Mouse (Mus musculus) liver, postnatal 0 days (tissue): ENCODE measurements at regions not wholly inside any gene's neighbourhood (a gene's known extent, or its start where the extent isn't known, plus 50 kb on each side); places are given as distances from the start of the nearest gene placed in this dataset.

Source experiments
- ATAC-seq: fragments of 200-750 bp; cut with Nextera tagmentation; 2 replicates; pipeline ENCODE4 v1.8.0; 2017; ENCODE audit warnings: mild to moderate bottlenecking, moderate library complexity
- DNase-seq: peaks from one replicate; pipeline ENCODE4 v3.0.0-alpha.2; 2016
- H3K27ac ChIP-seq: fragments of 300-500 bp; sonication (generic); 2 replicates; pipeline ENCODE4 v1.5.1; 2014; ENCODE audit warnings: antibody characterized with exemption, moderate library complexity, mild to moderate bottlenecking, low read depth
- H3K27me3 ChIP-seq: fragments of 300-500 bp; sonication (generic); 2 replicates; pipeline ENCODE4 v1.6.1; 2014; ENCODE audit warnings: low read length, control low read depth, mixed read lengths; ENCODE audit not compliant: insufficient read depth
- H3K36me3 ChIP-seq: fragments of 300-500 bp; sonication (generic); replicated peaks from 2 replicates; pipeline ENCODE4 v1.6.1; 2014; ENCODE audit warnings: mild to moderate bottlenecking, control low read depth, low read length, moderate library complexity, mixed read lengths; ENCODE audit not compliant: insufficient read depth
- H3K4me1 ChIP-seq: fragments of 300-500 bp; sonication (generic); 2 replicates; pipeline ENCODE4 v1.6.1; 2014; ENCODE audit warnings: antibody characterized with exemption, mild to moderate bottlenecking, control low read depth; ENCODE audit not compliant: insufficient read depth
- H3K4me2 ChIP-seq: fragments of 300-500 bp; sonication (generic); 2 replicates; pipeline ENCODE4 v1.6.1; 2014; ENCODE audit warnings: low read depth, mild to moderate bottlenecking, low read length, moderate library complexity, mixed read lengths
- H3K4me3 ChIP-seq: fragments of 300-500 bp; sonication (generic); 2 replicates; pipeline ENCODE4 v1.5.1; 2014; ENCODE audit warnings: low read depth, low read length
- H3K9ac ChIP-seq: fragments of 300-500 bp; sonication (generic); replicated peaks from 2 replicates; pipeline ENCODE4 v1.6.1; 2014; ENCODE audit warnings: mild to moderate bottlenecking, moderate library complexity
- H3K9me3 ChIP-seq: fragments of 300-500 bp; sonication (generic); 2 replicates; pipeline ENCODE4 v1.6.1; 2016; ENCODE audit warnings: mild to moderate bottlenecking, control low read depth, low read length, mixed read lengths
- CTCF ChIP-seq: sonication (generic); IDR thresholded peaks from 2 replicates; pipeline ENCODE4 v1.5.1; 2016; ENCODE audit warnings: antibody characterized with exemption, low read depth
- EP300 ChIP-seq: IDR thresholded peaks from 2 replicates; pipeline ENCODE4 v1.6.1; 2016; ENCODE audit warnings: antibody characterized with exemption, low read depth, mild to moderate bottlenecking
- WGBS: fragments of 180-500 bp; shearing (Covaris S2); extraction: QIAGEN DNeasy Blood & Tissue Kit; methylation state at CpG from one replicate; pipeline ENCODE4 v1.1.7; 2014; ENCODE audit not compliant: insufficient replicate concordance; 5-methylcytosine and 5-hydroxymethylcytosine counted together

DNA sequence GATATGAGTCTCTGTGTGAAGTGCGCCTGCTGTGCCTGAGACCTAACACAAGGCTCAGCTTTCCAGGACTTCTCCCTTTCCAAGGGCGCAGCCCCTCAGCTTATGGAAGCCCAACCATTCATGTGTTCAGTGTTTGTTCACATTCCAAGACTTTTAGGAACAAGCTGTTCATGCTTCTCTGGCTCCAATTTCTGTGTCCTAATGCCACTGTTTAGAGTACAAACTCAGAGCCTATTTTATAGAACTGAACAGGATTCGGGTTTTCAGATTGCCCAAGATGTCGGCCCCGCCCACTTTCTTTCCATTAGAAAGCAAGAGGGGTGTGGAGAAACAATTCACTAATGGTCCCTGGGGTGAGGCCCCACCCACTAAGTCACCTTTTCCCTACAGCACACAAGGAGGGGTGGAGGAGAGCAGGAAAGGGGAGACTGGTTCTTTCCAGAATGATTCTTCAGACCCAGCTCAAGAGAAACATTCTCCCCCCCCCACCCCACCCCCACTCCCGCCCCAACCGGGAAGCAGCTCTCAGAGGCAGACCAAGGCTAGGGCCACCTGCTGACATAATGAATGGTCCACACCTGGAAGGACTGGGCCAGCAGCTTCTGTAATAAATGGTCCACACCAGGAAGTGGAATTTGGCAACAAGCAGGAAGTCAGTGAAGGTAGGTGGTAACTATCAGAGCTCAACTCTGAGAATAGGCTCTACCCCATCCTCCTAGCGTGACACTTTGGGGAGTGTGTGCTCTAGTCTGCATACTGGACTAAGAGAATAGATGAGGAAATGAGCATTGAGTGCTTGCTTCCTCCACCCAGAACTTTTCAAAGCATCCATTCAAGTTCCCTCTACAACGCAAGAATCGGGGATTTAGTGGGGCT, 120.2 kb upstream of the Zfp648 start:
- Histone ChIP-seq H3K27ac (no peak overlapping the region), H3K27me3 (no peaks in the 10 kb centered on the region), H3K4me2 (no peak overlapping the region), H3K36me3 (no peaks in the 10 kb centered on the region), H3K9me3 (no peaks in the 10 kb centered on the region), H3K4me1 (no peaks in the 10 kb centered on the region), H3K9ac (no peak overlapping the region), H3K4me3 (no peak overlapping the region)
- no peak for TF ChIP-seq EP300
- no peak for TF ChIP-seq CTCF
- WGBS: 64% methylated on average over 10 of the region's 10 CpGs
- ATAC-seq: no peak
- peak; percentile 19 for DNase-seq

DNA sequence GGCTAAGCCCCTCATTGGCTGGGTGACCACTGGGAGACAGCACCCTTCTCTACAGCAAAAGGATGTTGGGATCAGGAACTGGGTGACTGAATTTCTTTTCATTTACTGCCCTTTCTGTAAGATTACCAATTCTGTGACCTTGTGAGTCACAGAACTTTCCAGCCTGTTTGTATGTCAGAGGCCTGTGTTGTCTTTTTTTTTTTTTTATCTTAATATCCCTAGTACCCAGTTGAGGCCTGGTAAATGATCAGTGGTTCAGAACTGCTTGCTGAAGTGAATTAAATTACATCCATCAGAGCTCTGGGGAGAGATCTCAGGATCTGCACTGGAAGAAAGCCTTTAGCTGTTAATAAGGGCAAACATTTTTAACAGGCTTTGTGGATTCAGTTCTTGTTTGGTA, 114.8 kb upstream of the Zfp648 start:
- Histone ChIP-seq H3K4me1 (peaks cover 4% of the 10 kb centered on the region; the same call in 1 of the 2 replicates), H3K27me3 (no peaks in the 10 kb centered on the region), H3K9ac (no peak overlapping the region), H3K9me3 (no peaks in the 10 kb centered on the region; the same call in 1 of the 2 replicates), H3K27ac (no peak overlapping the region), H3K4me3 (no peak overlapping the region), H3K4me2 (no peak overlapping the region), H3K36me3 (no peaks in the 10 kb centered on the region)
- no peak for TF ChIP-seq EP300
- no peak for TF ChIP-seq CTCF
- ATAC-seq (no peak), DNase-seq (no peak)

DNA sequence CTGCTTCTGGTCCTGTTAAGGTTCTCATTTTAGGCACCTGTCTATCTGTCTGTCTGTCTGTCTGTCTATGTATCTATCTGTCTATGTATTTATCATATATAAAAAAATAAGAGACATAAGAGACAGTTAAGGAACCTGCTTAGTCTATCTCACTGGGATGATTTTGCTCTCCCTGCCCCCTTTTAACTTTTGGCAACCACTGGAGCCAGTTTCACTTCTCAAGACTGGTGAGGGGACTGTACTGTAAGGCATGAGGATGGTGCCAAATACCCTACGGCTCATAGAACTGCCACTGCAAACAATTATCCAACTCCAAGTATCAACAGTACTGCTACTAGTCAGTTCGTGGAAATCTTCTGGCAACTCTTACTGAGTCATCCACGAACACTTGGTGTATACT, 111.2 kb upstream of the Zfp648 start:
- peaks cover 4% of the 10 kb centered on the region; the same call in 1 of the 2 replicates for H3K4me1 ChIP-seq
- WGBS: 72% methylated on average over 3 of the region's 3 CpGs
- H3K9ac ChIP-seq: no peak overlapping the region
- DNase-seq: no peak
- H3K27ac ChIP-seq: no peak overlapping the region
- no peak for ATAC-seq
- TF ChIP-seq CTCF (no peak), EP300 (no peak)
- H3K4me3 ChIP-seq: no peak overlapping the region
- no peak overlapping the region for H3K4me2 ChIP-seq
- H3K36me3 ChIP-seq: no peaks in the 10 kb centered on the region
- H3K27me3 ChIP-seq: no peaks in the 10 kb centered on the region
- H3K9me3 ChIP-seq: no peaks in the 10 kb centered on the region; the same call in 1 of the 2 replicates

DNA sequence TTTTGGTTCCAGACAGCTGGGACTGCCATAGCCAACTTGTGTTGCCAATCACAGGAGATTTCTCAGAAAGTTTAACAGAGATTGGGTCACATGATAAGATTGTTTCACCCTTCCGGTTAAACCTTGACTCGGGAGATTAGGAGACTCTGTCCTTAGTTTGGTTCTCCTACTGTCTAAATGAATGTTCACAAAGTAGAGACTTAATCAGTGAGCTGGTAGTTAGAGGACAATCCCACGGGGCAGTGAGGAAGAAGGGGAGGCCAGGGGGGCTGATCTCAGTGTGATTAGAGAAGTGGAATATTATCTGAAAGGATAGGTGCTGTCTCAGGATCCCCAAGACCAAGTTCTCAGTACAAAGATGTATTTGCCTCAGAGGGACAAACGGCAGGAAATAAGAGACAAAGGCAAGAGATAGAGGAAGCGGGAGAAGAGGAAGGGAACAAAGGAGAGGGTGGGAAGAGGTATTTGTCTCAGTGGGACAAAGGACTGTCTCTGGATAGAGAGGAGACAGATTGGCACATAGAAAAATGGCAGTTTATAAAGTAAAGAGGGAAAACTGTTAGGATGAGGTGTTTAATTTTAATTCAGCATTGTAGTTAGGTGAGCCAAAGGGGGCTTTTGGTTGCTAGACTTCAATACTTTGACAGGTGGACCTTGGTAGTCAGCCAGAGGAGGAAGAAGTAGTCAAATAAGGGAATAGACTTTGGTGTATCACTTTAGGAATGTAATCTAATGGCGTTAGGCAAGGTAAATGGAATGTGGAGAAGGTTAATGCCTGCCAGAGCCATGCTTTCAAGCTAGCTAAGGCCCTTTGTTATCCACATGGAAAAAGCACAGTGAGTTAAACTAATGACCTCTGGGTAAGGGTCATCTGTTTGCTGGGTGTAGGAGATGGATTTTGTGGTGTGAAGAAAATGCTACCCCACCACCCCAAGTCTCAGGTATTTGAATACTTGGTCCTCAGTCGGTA, 110.2 kb upstream of the Zfp648 start:
- no peak overlapping the region for H3K4me2 ChIP-seq
- WGBS: 47% methylated on average over 7 of the region's 7 CpGs
- peaks cover 4% of the 10 kb centered on the region; the same call in 1 of the 2 replicates for H3K4me1 ChIP-seq
- H3K27ac ChIP-seq: no peak overlapping the region
- no peaks in the 10 kb centered on the region for H3K27me3 ChIP-seq
- no peak overlapping the region for H3K4me3 ChIP-seq
- H3K9me3 ChIP-seq: no peaks in the 10 kb centered on the region; the same call in 1 of the 2 replicates
- H3K36me3 ChIP-seq: no peaks in the 10 kb centered on the region
- TF ChIP-seq CTCF (no peak), EP300 (no peak)
- ATAC-seq: no peak
- DNase-seq: no peak
- H3K9ac ChIP-seq: no peak overlapping the region

DNA sequence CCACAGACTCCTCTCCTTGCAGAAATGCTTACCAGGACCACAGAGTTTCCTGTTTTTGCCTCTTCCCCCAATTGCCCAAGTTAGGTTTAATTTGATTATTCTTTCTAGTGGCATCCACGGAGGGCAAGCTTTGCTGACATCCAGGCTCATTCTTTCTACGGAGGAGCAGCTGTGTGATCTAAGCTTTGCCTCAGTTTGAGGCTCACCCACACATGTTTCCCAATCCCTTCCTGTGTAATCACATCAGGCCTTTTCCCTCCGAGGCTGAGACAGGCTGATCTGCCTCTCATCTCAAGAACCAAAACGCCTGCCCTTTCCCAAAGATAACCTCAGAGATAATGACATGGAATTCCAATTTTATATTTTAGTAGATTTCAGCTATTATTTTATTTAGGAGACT, 107.4 kb upstream of the Zfp648 start:
- no peak for DNase-seq
- Histone ChIP-seq H3K27ac (no peak overlapping the region), H3K9me3 (no peaks in the 10 kb centered on the region; the same call in 1 of the 2 replicates), H3K36me3 (no peaks in the 10 kb centered on the region), H3K4me2 (no peak overlapping the region), H3K9ac (no peak overlapping the region), H3K4me1 (peaks cover 12% of the 10 kb centered on the region), H3K27me3 (no peaks in the 10 kb centered on the region), H3K4me3 (no peak overlapping the region)
- ATAC-seq: no peak
- TF ChIP-seq CTCF: no peak
- TF ChIP-seq EP300: no peak
- WGBS: 32% methylated on average over 4 of the region's 4 CpGs

DNA sequence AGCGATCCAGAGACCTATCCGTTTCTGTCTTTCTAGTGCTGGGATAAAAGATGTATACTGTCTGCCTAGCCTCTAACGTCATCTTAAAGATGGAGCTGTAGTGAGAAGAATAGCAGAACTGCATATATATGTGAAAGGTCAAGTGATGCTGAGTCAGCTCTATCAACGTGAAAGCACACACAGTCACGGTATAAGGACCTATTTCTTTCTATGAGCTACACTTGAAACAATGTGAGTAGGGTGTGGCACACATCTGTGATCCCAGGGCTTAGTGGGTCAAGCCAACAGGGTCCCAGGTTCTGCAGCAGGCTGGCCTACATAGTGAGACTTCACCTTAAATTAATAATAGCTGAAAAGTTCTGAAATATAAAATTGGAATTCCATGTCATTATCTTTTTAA, 106.6 kb upstream of the Zfp648 start:
- no peak for TF ChIP-seq EP300
- TF ChIP-seq CTCF: no peak
- Histone ChIP-seq H3K4me3 (no peak overlapping the region), H3K9me3 (no peaks in the 10 kb centered on the region), H3K4me2 (no peak overlapping the region), H3K27me3 (no peaks in the 10 kb centered on the region), H3K36me3 (no peaks in the 10 kb centered on the region), H3K27ac (no peak overlapping the region), H3K4me1 (peaks cover 15% of the 10 kb centered on the region), H3K9ac (no peak overlapping the region)
- ATAC-seq (no peak), DNase-seq (no peak)
- WGBS: 72% methylated on average over 5 of the region's 5 CpGs
